Mouse (Mus musculus): ENCODE measurements around the gene Gipc1.

Gipc1 gene

DNA sequence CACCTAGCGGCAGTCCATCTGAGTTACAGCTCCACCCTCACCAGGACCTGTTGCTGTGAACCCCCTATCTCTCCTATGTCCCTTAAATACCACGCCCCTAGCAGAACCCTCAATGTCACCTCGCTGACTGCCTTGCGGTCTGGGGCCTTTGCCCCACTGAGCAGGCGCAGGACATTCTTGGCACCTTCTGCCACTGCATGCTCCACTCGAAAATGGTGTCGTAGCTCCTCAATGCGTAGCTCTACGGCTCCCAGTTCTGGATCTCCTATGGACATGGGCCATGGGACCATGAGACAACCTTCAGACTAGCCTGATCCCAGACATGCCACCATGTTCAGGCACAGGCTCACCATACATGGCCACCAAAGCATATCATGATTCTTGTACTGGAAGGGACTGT, 32.0 kb downstream of the Gipc1 start:
- no peak for DNase-seq

DNA sequence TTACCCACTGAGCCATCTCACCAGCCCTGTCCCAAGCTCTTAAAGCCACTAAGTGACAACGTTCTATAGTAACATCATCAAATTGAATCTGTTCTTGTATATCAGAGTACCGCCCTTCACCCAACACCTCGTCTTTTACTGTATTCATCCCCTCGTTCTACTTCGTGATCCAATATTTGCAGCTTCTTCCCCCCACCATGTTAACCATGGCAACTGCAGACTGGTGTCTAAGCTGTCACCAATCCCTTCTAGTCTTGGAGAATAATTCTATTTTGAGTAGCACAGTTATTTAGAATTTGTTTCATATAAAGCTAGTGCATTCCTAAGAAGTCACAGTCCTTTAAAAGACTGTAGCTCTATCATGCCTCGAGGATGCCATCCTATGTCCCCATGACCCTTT, 36.8 kb downstream of the Gipc1 start:
- no peak for DNase-seq

DNA sequence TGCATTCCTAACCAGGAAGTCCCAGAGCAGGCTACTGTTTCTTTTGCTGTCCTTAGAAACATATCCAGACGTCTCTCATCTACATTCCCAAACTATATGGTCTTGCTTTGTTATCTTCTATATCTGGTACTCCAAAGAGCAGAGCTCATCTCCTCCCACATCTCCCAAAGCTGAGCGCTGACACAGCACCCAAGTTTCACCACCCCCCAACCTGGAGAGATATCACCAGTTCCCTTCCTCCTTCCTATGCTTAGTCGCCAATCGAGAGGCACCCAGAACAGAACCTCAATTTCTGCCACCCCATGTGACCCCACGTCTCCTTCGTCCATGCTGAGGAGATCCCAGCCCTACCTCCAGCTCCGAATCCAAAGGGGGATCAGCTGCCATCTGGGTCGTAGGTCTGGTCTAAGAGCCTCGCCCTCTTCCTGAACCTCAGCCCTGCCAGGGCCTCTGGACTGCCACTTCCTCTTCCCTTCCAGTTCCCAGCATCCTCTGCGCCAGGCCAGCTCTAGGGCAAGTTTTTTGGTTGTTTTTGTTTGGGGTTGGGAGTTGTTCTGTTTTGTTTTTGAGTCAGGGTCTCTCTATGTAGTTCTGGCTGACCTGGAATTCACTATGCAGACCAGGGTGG, 41.2 kb downstream of the Gipc1 start:
- DNase-seq, result peak; percentile 58

DNA sequence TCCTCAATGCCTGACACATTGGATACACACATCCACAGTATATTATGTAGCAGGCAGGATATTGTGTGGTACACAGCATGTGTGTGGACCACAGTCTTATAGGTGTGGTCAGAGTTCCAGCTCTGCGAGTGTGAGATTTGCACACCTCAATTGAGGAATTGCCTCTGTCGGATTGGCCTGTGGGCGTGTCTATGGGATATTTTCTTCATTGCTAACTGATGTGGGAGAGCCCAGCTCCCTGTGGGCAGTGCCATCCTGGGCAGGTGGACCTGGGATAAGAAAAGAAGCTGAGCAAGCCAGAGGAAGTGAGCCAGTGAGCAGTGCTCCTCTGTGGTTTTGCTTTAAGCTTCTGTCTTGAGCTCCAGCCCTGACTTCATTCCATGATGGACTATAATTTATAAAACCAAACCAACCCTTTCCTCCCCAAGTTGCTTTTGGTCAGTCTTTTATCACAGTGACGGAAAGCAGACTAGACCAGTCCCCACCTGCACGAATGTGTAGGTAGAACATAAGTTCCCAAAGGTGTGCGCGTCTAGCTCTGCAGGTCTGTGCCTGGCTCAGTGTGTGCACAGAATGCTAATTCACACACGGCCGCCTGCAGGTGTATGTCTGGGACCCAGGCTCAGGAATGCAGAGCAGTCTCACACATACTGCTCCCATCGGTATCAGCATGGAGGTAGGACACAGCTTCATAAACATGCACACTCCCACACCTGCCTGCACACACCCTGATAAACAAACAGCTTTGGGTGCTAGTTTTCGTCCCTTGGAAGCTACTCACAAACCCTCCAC, 42.1 kb downstream of the Gipc1 start:
- no peak for DNase-seq

DNA sequence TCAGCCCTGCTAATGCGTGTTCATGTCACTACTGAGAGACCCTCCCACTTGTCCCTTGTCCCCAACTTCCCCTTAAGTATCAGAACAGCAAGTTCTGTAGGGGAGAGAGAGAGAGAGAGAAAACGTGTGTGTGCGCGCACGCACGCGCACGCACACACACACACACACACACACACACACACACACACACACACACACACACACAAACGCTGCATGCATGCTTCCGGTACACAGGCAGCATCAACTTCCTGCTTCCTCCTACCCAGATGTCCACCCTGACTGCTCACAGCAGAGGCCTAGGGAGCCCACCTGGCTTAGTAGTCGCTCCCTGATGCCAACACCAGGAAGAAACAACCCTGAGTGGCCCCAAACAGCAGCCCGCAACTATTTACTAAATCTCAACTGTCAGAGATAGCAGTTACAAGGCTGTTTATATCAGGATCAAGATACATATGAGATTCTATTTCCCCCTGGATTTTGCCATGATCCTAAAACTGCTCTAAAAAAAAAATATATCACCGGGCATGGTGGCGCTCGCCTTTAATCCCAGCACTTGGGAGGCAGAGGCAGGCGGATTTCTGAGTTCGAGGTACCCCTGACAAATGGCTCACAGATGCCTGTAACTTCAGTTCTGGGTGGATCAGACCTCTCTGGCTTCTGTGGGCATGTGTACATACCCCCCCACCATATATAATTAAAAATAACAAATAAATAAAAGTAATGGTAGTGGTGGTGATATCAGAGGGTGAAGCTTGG, 43.1 kb downstream of the Gipc1 start:
- DNase-seq, result peak; percentile 75

DNA sequence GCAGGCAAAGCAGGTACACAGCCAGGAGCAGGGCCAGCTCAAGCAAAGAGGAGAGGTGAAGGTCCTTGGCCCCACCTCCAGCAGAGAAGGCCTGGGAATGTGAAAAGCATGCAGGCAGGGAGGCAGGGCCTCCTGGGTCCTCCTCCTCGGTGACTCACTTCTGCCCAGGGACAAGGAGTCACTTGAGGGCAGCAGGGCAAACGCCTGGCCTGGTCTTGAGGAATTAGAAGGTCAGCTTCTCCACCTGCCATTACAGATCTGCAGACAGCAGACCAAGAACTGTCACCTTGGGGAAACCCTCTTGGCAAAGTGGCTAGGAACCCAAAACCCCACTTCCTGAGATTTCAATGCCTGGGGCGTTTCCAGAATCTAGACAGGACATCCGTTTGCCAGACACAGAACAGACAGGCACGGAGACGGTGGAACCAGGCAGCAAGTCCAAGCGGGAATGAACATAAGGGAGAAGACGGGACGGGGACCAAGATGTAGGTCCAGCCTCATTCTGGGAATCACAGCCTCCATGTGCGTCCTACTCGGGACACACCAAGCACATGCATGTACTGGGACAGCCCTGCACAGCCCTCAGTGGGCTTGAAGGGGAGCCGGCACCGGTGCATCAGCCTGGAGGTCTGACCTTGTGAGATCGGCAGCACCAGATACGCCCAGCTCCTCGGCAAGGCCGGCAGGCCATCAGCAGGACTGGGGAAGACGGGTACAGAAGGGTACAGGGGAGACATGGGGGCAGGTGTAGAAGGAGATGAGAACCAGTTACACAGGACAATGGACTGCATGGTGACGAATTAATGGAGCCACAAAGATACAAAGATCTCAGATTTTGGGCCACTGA, 45.1 kb downstream of the Gipc1 start:
- DNase-seq, result peak; percentile 29

DNA sequence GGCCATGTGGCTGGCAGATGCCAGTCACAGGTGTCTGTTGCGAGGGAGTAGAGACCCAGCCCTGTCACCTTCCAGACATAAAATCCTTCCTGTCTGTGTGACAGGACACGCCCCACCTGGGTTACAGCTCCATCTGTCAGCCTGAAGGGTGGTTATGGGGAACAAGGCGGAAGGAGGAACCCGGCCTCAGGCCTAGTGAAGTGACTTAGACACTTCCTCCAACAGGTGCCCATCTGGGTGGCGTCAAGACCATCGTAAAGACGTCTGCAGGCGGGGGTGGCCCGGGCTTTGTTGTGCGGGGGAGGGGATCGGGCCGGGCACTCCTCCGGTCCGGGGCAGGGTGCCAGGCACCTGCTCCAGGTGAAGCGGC, 45.8 kb downstream of the Gipc1 start:
- DNase-seq, result peak; percentile 86

DNA sequence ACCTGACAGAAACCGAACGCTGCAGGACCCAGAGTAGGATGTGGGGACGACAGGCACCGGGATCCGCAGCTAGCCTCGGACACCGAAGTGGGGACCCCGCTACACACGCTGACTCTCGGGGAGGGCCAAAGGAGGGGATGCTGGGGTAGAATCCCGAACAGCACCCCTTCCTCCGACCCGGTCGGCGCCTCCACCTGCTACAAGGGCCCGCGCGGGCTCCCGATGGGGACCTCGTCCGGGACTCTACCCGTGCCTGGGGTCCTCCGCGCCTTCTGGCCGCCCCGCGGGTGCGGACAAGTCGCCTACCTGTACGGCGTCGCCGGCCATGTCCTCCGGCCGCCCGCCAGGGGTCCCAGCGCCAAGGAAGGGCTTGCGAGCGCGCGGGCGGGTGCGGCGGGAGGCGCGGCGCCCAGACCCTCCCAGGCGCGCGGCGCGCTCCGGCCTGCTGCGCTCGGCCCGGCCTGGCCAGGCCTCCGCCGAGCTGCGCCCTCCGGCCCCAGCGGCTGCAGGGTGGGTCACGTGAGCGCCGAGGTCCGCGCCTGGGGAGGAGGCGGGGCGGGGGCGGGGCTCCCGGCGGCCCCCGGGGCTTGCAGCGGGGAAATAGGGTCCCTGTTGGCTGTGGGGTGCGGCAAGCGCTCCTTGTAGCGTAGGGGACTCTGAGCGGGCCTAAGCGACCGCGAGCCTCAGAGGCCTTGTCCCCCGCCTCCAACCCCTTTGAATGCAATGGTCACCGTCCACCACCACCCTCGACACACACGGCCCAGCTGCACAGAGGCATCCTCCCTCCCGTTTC, 46.4 kb downstream of the Gipc1 start, which contains the start of gene Pkn1:
TSS of gene Pkn1 (minus strand) at position 519 of the 793 bp plus-strand sequence.
- DNase-seq, result peak; percentile 83

DNA sequence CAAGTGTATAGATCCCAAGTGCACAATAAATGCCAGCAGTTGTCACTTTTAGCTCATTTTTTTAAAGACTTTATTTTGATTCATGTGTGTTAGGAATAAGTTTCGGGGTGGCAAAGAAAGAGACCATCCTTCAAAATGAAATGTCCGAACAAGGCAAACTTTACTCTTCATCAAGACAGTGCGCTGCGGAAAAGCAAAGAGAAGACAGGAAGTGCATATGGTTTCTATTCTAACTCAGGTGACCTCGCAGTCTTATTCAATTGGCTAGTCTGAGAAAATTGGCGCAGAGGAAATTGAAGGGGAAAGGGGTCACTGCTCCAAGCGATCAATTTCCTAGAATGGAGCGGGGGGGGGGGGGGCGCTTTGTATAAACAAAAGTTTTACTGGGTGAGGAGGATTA, 47.1 kb downstream of the Gipc1 start:
- peak; percentile 47 for DNase-seq

DNA sequence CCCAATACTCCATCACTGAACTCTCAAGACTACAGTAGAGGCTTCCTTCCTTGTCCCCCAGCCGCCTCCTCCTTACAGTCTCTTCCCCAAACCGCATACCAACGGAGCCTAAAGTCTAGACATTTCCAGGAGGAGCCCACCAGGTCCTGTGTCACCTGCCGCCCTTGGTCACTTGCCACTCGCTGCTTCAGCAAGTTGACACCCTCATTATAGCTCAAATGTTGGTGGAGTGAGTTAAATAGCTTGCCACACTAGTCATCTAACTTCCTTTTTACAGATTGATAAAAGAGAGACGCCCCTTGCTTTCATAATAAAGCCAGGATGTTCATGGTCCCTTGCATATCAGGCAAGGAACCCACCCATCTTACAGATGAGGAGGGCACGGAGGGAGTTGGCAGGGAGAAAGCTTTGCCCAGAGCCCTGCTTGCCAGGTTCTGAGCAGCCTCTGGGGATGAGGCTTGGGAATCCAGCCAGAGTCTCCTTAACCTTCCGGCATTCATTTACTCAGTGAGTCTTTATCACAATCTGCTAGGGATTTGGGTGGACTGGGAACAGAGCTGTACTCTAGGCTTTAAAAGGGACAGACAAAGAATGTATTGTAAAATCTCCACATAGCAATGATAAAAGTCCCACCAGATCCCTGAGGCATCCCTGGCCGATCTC, 48.1 kb downstream of the Gipc1 start:
- no peak for DNase-seq

DNA sequence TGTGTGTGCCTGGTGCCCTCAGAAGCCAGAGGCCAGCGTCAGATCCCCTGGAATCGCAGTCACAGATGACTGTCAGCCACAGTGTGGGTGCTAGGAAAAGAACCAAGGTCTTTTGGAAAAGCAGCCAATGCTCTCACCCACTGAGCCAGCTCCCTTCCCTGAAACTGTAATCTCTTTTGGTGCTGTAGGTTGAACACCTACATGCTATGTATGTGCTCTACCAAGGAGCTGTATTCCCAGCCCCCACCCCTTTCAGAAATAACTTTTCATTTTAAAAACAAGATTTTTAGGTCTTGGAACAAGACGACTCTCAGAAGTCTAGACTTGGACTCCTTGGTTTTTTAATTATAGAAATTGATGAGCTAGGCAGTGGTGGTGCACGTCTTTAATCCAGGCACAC, 50.9 kb downstream of the Gipc1 start:
- DNase-seq, result no peak

DNA sequence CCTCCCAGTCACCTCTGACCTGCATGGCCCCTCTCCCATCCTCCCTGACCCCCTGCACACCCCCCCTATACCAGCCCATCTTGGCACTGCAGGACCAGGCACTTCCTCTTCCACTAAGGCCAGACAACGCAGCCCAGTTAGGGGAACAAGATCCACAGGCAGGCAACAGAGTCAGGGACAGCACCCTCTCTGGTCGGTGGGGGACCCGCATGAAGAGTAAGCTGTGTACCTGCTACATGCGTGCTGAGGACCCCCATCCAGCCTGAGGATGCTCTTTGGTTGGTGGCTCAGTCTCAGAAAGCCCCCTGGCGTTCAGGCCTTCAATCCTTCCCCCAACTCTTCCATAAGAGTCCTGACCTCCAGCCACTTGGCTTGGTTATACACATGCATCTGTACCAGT, 53.9 kb downstream of the Gipc1 start:
- DNase-seq, result no peak

DNA sequence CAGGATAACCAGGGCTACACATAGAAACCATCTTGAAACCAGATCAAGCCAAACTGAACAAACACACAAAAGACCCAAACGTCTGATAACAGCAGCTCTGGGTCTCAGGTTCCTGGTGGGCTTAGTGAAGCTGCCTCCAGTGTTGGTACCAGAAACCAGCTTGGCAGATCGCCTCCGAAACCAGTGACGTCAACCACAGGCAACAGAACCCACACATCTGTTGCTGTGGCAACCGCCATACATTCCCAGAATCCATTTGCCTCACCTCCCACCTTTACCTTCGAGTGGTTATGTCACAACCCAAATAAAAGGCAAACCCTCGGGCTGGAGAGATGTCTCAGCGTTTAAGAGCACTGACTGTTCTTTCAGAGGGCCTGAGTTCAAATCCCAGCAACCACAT, 55.1 kb downstream of the Gipc1 start:
- no peak for DNase-seq
